Mouse (Mus musculus): ENCODE data around the gene Nr1h3. TPM values are rescaled to one million over a fixed set of nuclear protein-coding genes. Genes with fewer than 3 reads are reported as not detected.

Nr1h3 gene
- polyA plus RNA-seq, 1 experiment, result 126 TPM

- Histone ChIP-seq H3K4me3 (ENCODE audit: low read depth, low read length) (no peak overlapping the region), H3K27ac (ENCODE audit: insufficient read depth, low read depth, low read length) (no peak overlapping the region), H3K36me3 (ENCODE audit: control insufficient read depth, insufficient read depth, low read length) (peaks cover 45% of the 10 kb centered on the region), H3K4me1 (ENCODE audit: control insufficient read depth, insufficient read depth, insufficient read length, low read length) (no peaks in the 10 kb centered on the region), H3K27me3 (ENCODE audit: control insufficient read depth, insufficient read depth, low read length) (no peaks in the 10 kb centered on the region)
- TF ChIP-seq CTCF (IDR thresholded peaks at IDR 0.05; ENCODE audit: extremely low read depth, insufficient read length, insufficient replicate concordance, low read depth, low read length) (no peak), POLR2A (IDR thresholded peaks at IDR 0.05; ENCODE audit: low read depth, low read length) (no peak)
- 85% methylated on average over 8 of the region's 8 CpGs for WGBS
Observed at GRCm38 (mm10) chr2:91139764-91140163, 62.9 kb downstream of the Nr1h3 start.

- Histone ChIP-seq H3K4me3 (ENCODE audit: low read depth, low read length) (no peak overlapping the region), H3K4me1 (ENCODE audit: control insufficient read depth, insufficient read depth, insufficient read length, low read length) (no peaks in the 10 kb centered on the region), H3K27me3 (ENCODE audit: control insufficient read depth, insufficient read depth, low read length) (no peaks in the 10 kb centered on the region), H3K27ac (ENCODE audit: insufficient read depth, low read depth, low read length) (no peak overlapping the region), H3K36me3 (ENCODE audit: control insufficient read depth, insufficient read depth, low read length) (peaks cover 43% of the 10 kb centered on the region)
- 73% methylated on average over 5 of the region's 5 CpGs for WGBS
- TF ChIP-seq CTCF (IDR thresholded peaks at IDR 0.05; ENCODE audit: extremely low read depth, insufficient read length, insufficient replicate concordance, low read depth, low read length) (no peak), POLR2A (IDR thresholded peaks at IDR 0.05; ENCODE audit: low read depth, low read length) (no peak)
Observed at GRCm38 (mm10) chr2:91139311-91139710, 63.3 kb downstream of the Nr1h3 start.

DNA sequence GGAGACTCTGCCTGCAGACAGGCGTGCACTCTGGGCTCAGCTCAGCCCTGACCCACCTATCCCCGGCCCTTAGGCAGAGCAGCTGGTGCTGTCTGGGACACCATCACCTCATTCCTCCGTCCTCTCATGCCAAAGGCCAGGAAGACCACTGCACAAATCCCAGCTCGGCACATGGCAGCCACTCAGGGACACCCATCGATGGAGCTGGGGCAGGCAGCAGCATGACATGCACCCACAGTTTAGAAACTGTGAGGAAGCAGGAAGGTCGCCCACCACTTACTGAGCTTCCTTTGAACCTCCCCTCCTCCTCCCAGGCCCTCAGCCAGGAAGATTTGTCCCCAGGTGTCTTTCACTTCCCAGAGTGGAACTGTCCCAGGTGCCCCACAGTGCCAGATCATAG is 65.2 kb downstream of the Nr1h3 start:
- Histone ChIP-seq H3K4me1 (ENCODE audit: control insufficient read depth, insufficient read depth, insufficient read length, low read length) (no peaks in the 10 kb centered on the region), H3K4me3 (ENCODE audit: low read depth, low read length) (no peak overlapping the region), H3K36me3 (ENCODE audit: control insufficient read depth, insufficient read depth, low read length) (peaks cover 31% of the 10 kb centered on the region), H3K27me3 (ENCODE audit: control insufficient read depth, insufficient read depth, low read length) (no peaks in the 10 kb centered on the region), H3K27ac (ENCODE audit: insufficient read depth, low read depth, low read length) (no peak overlapping the region)
- WGBS, result 80% methylated on average over 6 of the region's 6 CpGs
- TF ChIP-seq CTCF (IDR thresholded peaks at IDR 0.05; ENCODE audit: extremely low read depth, insufficient read length, insufficient replicate concordance, low read depth, low read length) (no peak), POLR2A (IDR thresholded peaks at IDR 0.05; ENCODE audit: low read depth, low read length) (no peak)

DNA sequence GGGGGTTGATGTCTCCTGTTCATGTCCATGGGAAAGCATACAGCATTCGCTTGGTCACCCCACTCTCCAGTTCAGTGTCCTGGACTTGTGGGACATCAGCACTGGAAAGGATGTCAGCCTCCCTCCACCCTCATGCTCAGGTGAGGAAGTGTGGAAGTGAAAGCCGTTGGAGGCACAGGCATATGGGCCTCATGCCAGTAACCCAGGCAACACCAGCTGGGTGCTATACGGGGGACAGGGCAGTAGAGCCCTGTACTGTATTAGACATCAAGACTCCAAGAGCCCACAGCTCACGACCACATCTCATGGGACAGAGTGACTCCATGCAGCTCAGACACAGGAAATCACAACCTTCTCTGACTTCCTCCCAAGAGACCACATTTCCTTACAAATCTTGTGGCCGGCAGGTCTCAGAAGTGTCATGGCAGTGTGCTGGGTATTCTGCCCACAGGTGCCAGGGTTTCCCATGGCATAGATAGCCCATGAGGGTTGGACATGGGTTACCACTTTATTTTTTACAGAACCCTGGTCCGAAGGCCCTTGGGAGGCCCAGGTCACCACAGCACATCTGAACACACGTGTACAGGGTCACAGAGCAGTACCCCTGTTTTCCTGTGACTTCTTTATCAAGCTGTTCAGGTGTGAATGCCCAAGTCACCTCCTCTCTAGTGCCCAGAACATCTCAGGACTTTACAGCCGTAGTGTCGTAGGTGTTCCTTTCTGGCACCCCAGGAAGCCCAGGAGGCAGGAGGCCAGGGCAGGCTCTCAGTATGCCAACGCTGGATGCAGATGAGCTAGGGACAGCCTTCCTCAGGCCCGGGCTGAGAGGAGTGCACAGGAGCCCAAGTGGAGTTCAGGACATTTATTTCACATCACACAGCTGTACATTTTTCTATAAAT is 65.9 kb downstream of the Nr1h3 start:
- no peak for TF ChIP-seq CTCF (IDR thresholded peaks at IDR 0.05; ENCODE audit: extremely low read depth, insufficient read length, insufficient replicate concordance, low read depth, low read length)
- no peak for TF ChIP-seq POLR2A (IDR thresholded peaks at IDR 0.05; ENCODE audit: low read depth, low read length)
- Histone ChIP-seq H3K4me3 (ENCODE audit: low read depth, low read length) (no peak overlapping the region), H3K36me3 (ENCODE audit: control insufficient read depth, insufficient read depth, low read length) (peaks cover 24% of the 10 kb centered on the region), H3K27ac (ENCODE audit: insufficient read depth, low read depth, low read length) (no peak overlapping the region), H3K27me3 (ENCODE audit: control insufficient read depth, insufficient read depth, low read length) (no peaks in the 10 kb centered on the region), H3K4me1 (ENCODE audit: control insufficient read depth, insufficient read depth, insufficient read length, low read length) (no peaks in the 10 kb centered on the region)
- 72% methylated on average over 11 of the region's 11 CpGs for WGBS

Other genes starting within 250 kb of the Nr1h3 start
- 0.32 and 0.51 TPM in 2 replicates for gene Rapsn, start 167.2 kb downstream of the Nr1h3 start, polyA plus RNA-seq (2012; rRNA removed)
- 41.9 and 79.4 TPM in 2 replicates for gene Psmc3, start 148.8 kb downstream of the Nr1h3 start, polyA plus RNA-seq (2012; rRNA removed)
- gene Slc39a13, start 132.4 kb downstream of the Nr1h3 start, polyA plus RNA-seq (2012; rRNA removed), result 16.9 and 17.8 TPM in 2 replicates
- gene Spi1, start 120.4 kb downstream of the Nr1h3 start, polyA plus RNA-seq (2012; rRNA removed), result 20.3 and 28.8 TPM in 2 replicates
- gene Mybpc3, start 84.7 kb downstream of the Nr1h3 start, polyA plus RNA-seq (2012; rRNA removed), result 0.04 and 0.05 TPM in 2 replicates
- gene Madd, start 19.0 kb downstream of the Nr1h3 start, polyA plus RNA-seq (2012; rRNA removed), result 6.8 and 12.2 TPM in 2 replicates
- gene Acp2, start 51 bp upstream of the Nr1h3 start, polyA plus RNA-seq (2012; rRNA removed), result 12.5 and 24.7 TPM in 2 replicates
- gene Ddb2, start 34.1 kb upstream of the Nr1h3 start, polyA plus RNA-seq (2012; rRNA removed), result 2.1 and 3.3 TPM in 2 replicates
- 3.4 and 6.6 TPM in 2 replicates for gene Pacsin3, start 53.1 kb upstream of the Nr1h3 start, polyA plus RNA-seq (2012; rRNA removed)
- 17.6 and 34.6 TPM in 2 replicates for gene Arfgap2, start 62.1 kb upstream of the Nr1h3 start, polyA plus RNA-seq (2012; rRNA removed)
- gene 1110051M20Rik, start 241.9 kb upstream of the Nr1h3 start, polyA plus RNA-seq (2012; rRNA removed), result 2.5 and 3.9 TPM in 2 replicates

Measured in small intestine, adult 2 months (tissue).